Mouse (Mus musculus) CH12.LX (cell line): ENCODE results near the gene Slc6a19. TPM values are rescaled to one million over a fixed set of nuclear protein-coding genes. Genes with fewer than 3 reads are reported as not detected.

Experiments used
- DNase-seq: peaks from one replicate; pipeline ENCODE4 v3.0.0-alpha.2; 2013; ENCODE audit errors: extremely low read depth
- H3K27ac ChIP-seq: 2 replicates; pipeline ENCODE4 v1.5.1; 2012; ENCODE audit warnings: low read depth, mild to moderate bottlenecking, control low read depth, moderate library complexity; ENCODE audit not compliant: insufficient read depth
- H3K27me3 ChIP-seq: replicated peaks from 2 replicates; pipeline ENCODE3; 2012; ENCODE audit warnings: inconsistent platforms
- H3K36me3 ChIP-seq, 2 experiments: replicated peaks in 1 of 2; 2 replicates each; pipeline versions ENCODE3 to v1.6.1; 2012; ENCODE audit warnings: inconsistent platforms in 1 of 2, low read length in 1 of 2, mild to moderate bottlenecking in 1 of 2, mixed read lengths in 1 of 2, moderate library complexity in 1 of 2; ENCODE audit not compliant: control insufficient read depth in 1 of 2, insufficient read depth in 1 of 2
- H3K4me1 ChIP-seq, 2 experiments: 2 replicates each; pipeline ENCODE4 v1.6.1; 2012; ENCODE audit warnings: inconsistent platforms in 1 of 2, moderate library complexity in 1 of 2; ENCODE audit not compliant: insufficient read depth in 2 of 2, control insufficient read depth in 1 of 2
- H3K4me2 ChIP-seq: 2 replicates; pipeline ENCODE4 v1.6.1; 2012; ENCODE audit warnings: low read depth, mild to moderate bottlenecking, control low read depth; ENCODE audit not compliant: poor library complexity, insufficient read depth, severe bottlenecking
- H3K4me3 ChIP-seq, 3 experiments: fragments of 150-350 bp in 1 of 3; sonication (generic) in 1 of 3; replicated peaks in 1 of 3; 2 replicates each; pipeline versions ENCODE3 to v1.5.1; 2011 to 2012; ENCODE audit warnings: low read depth in 2 of 3, low read length in 2 of 3, mild to moderate bottlenecking in 2 of 3, moderate library complexity in 2 of 3, control low read depth in 1 of 3, improper control_type of control experiment in 1 of 3, inconsistent platforms in 1 of 3, mixed read lengths in 1 of 3; ENCODE audit not compliant: poor library complexity in 1 of 3
- H3K79me2 ChIP-seq: replicated peaks from 2 replicates; pipeline ENCODE4 v1.6.1; 2012; ENCODE audit warnings: mild to moderate bottlenecking, moderate library complexity; ENCODE audit not compliant: control insufficient read depth, poor library complexity, insufficient read depth, severe bottlenecking; ENCODE audit errors: extremely low read depth
- H3K9ac ChIP-seq: 2 replicates; pipeline ENCODE4 v1.6.1; 2012; ENCODE audit warnings: low read depth, mild to moderate bottlenecking, control low read depth, moderate library complexity; ENCODE audit not compliant: insufficient read depth
- H3K9me3 ChIP-seq: replicated peaks from 2 replicates; pipeline ENCODE3; 2012; ENCODE audit warnings: low read length, inconsistent platforms, mixed read lengths
- CHD1 ChIP-seq: IDR thresholded peaks from 2 replicates; pipeline ENCODE4 v1.6.1; 2012; ENCODE audit warnings: low read depth, low read length, improper control_type of control experiment, inconsistent platforms
- ETS1 ChIP-seq: conservative IDR thresholded peaks from 2 replicates; pipeline ENCODE4 v1.6.1; 2012; ENCODE audit warnings: low read depth, mild to moderate bottlenecking, inconsistent platforms, low read length, improper control_type of control experiment, moderate library complexity
- GABPA ChIP-seq: IDR thresholded peaks from 2 replicates; pipeline ENCODE4 v1.6.1; 2012; ENCODE audit warnings: low read depth, low read length, improper control_type of control experiment, inconsistent platforms; ENCODE audit not compliant: insufficient replicate concordance
- HCFC1 ChIP-seq: IDR thresholded peaks from 2 replicates; pipeline ENCODE4 v1.6.1; 2012; ENCODE audit warnings: low read depth, mild to moderate bottlenecking, inconsistent platforms, low read length, improper control_type of control experiment
- IRF4 ChIP-seq: IDR thresholded peaks from 2 replicates; pipeline ENCODE4 v1.6.1; 2014; ENCODE audit warnings: low read depth, mild to moderate bottlenecking, inconsistent platforms, low read length, improper control_type of control experiment
- KAT2A ChIP-seq: IDR thresholded peaks from 2 replicates; pipeline ENCODE4 v1.6.1; 2012; ENCODE audit warnings: low read length, improper control_type of control experiment, inconsistent platforms; ENCODE audit not compliant: insufficient replicate concordance
- MXI1 ChIP-seq: IDR thresholded peaks from 2 replicates; pipeline ENCODE4 v1.6.1; 2011; ENCODE audit warnings: mild to moderate bottlenecking, low read depth, low read length, improper control_type of control experiment
- NELFE ChIP-seq: IDR thresholded peaks from 2 replicates; pipeline ENCODE4 v1.6.1; 2011; ENCODE audit warnings: low read depth, low read length, improper control_type of control experiment
- NRF1 ChIP-seq: IDR thresholded peaks from 2 replicates; pipeline ENCODE4 v1.6.1; 2014; ENCODE audit warnings: low read depth, mild to moderate bottlenecking, inconsistent platforms, low read length, improper control_type of control experiment, moderate library complexity
- PAX5 ChIP-seq: IDR thresholded peaks from 2 replicates; pipeline ENCODE4 v1.6.1; 2012; ENCODE audit warnings: low read length, inconsistent platforms, mixed read lengths
- POLR2A ChIP-seq: IDR thresholded peaks from 2 replicates; pipeline ENCODE4 v1.6.1; 2011; ENCODE audit warnings: low read depth, mild to moderate bottlenecking, improper control_type of control experiment, low read length
- POLR2AphosphoS2 ChIP-seq: IDR thresholded peaks from 2 replicates; pipeline ENCODE4 v1.6.1; 2011; ENCODE audit warnings: low read depth, low read length, improper control_type of control experiment
- SIN3A ChIP-seq: IDR thresholded peaks from 2 replicates; pipeline ENCODE4 v1.6.1; 2012; ENCODE audit warnings: low read length, improper control_type of control experiment, inconsistent platforms
- SMC3 ChIP-seq: IDR thresholded peaks from 2 replicates; pipeline ENCODE4 v1.6.1; 2011; ENCODE audit warnings: low read depth, low read length, improper control_type of control experiment
- UBTF ChIP-seq: IDR thresholded peaks from 2 replicates; pipeline ENCODE4 v1.6.1; 2012; ENCODE audit warnings: low read depth, mild to moderate bottlenecking, inconsistent platforms, low read length, improper control_type of control experiment, moderate library complexity
- USF1 ChIP-seq: IDR thresholded peaks from 2 replicates; pipeline ENCODE4 v1.6.1; 2014; ENCODE audit warnings: low read depth, mild to moderate bottlenecking, inconsistent platforms, low read length, improper control_type of control experiment
- USF2 ChIP-seq: conservative IDR thresholded peaks from 2 replicates; pipeline ENCODE4 v1.6.1; 2011; ENCODE audit warnings: low read depth, low read length, improper control_type of control experiment
- dilution Hi-C: fragments of 300-500 bp; cut with MboI; formaldehyde crosslinking; loops from 2 replicates; pipeline ENCODE4 v1.14.3; 2020; ENCODE audit warnings: low sequenced_read_pairs; ENCODE audit not compliant: extremely low pct_unique_long_range_greater_than_20kb, extremely low pct_ligation_motif_present
- in situ Hi-C: fragments of 300-500 bp; cut with MboI; formaldehyde crosslinking; loops from 3 replicates; pipeline ENCODE4 v1.14.3; 2019; ENCODE audit warnings: low sequenced_read_pairs, low pct_ligation_motif_present, low pct_unique_long_range_greater_than_20kb, mixed read lengths
- polyA plus RNA-seq: library from polyadenylated mRNA; unstranded; fragments of >175 nt; gene quantifications from 2 replicates; pipeline ENCODE4 v1.2.1, GENCODE M21; 2012; ENCODE audit warnings: low read depth; ENCODE audit not compliant: insufficient read length
- total RNA-seq, 2 experiments: library from RNA; depleted of rRNA; stranded (reverse); fragments of 300-350 nt in 1 of 2; fragments of >200 nt in 1 of 2; gene quantifications; 2 replicates each; pipeline ENCODE4 v1.2.3; 2012 to 2014

Slc6a19 gene
- total and polyA plus RNA-seq, 3 experiments = 0.13 TPM; not detected in 1

DNA sequence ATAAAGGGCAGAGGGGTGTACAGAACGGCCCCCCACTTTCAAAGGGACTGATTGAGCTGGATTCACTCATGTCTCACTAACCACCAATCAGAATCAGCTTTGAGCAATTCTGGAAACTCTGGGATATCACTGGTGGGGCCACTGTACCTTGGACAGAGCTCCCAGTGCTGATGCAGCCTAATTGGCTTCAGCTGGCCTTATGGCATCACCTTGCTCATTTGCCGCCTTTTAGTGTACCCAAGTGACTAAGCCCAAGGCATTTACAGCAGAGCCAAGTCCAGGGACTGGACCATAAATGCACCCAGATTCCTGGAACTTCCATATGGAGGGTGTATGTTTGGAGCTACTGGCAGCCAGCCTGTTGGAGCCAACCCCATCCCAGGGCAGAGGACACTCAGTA, 45.7 kb downstream of the Slc6a19 start:
- in situ Hi-C loops = no loop called here
- Histone ChIP-seq H3K9ac (no peak overlapping the region), H3K4me1 (no peaks in the 10 kb centered on the region), H3K9me3 (peaks cover 3% of the 10 kb centered on the region), H3K4me3 (no peak overlapping the region), H3K79me2 (no peaks in the 10 kb centered on the region), H3K36me3 (no peaks in the 10 kb centered on the region), H3K27ac (no peak overlapping the region), H3K4me2 (no peak overlapping the region), H3K27me3 (peaks cover 47% of the 10 kb centered on the region)
- DNase-seq = no peak
- no peak for TF ChIP-seq KAT2A
- TF ChIP-seq IRF4 = no peak
- TF ChIP-seq NELFE = no peak
- no peak for TF ChIP-seq GABPA
- no peak for TF ChIP-seq MXI1
- dilution Hi-C loops = no loop called here

DNA sequence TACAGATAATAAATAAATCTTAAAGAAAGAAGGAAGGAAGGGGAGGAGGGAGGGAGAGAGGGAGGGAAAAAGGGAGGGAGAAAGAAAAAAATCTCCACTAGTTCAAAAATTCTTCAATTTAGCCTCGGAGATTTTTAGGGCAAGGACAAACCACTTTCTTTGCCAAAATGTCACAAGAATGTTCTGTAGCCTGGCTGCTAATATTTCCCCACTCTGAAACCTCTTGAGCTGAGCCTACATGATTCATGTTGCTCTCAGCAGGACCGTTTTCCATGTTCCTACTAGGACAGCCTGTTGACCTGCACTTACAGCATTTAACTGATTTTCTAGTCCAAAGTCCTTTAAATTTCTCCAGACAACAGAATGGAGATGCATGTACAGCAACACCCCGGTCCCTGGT, 49.7 kb downstream of the Slc6a19 start:
- no peak for DNase-seq
- Histone ChIP-seq H3K4me1 (no peaks in the 10 kb centered on the region), H3K27me3 (peaks cover 23% of the 10 kb centered on the region)
- TF ChIP-seq HCFC1 (no peak), UBTF (no peak), SIN3A (no peak), PAX5 (no peak), USF1 (no peak), IRF4 (no peak), POLR2AphosphoS2 (no peak), SMC3 (no peak), ETS1 (no peak), CHD1 (no peak), USF2 (no peak), POLR2A (no peak), NRF1 (no peak), MXI1 (no peak)
- TF ChIP-seq, all 38 proteins: peak for 0
- peaks cover under 1% of the 10 kb centered on the region for H3K9me3 ChIP-seq
- no peak overlapping the region for H3K4me2 ChIP-seq
- H3K4me3 ChIP-seq = no peak overlapping the region
- H3K9ac ChIP-seq = no peak overlapping the region
- H3K79me2 ChIP-seq = no peaks in the 10 kb centered on the region
- H3K36me3 ChIP-seq = peaks cover 0 to 3% of the 10 kb centered on the region in 2 experiments
- no peak overlapping the region for H3K27ac ChIP-seq
- dilution Hi-C loops (no loop called here), in situ Hi-C loops (no loop called here)
